Mouse (Mus musculus) MEL (cell line): ENCODE data around the gene Gm21060.

Experiments used
- BHLHE40 ChIP-seq: IDR thresholded peaks from 2 replicates; pipeline ENCODE4 v1.6.1; 2012; ENCODE audit warnings: low read depth, mild to moderate bottlenecking, inconsistent platforms, low read length, improper control_type of control experiment, borderline replicate concordance
- CTCF ChIP-seq, 3 experiments: IDR thresholded peaks in 2 of 3; conservative IDR thresholded peaks in 1 of 3; 2 replicates each; pipeline ENCODE4 v1.5.1; 2011 to 2012; ENCODE audit warnings: low read length in 3 of 3, low read depth in 2 of 3, mild to moderate bottlenecking in 2 of 3, improper control_type of control experiment in 1 of 3, inconsistent platforms in 1 of 3, mixed read lengths in 1 of 3, moderate library complexity in 1 of 3; ENCODE audit not compliant: control insufficient read depth in 1 of 3, insufficient read depth in 1 of 3, poor library complexity in 1 of 3, severe bottlenecking in 1 of 3
- EP300 ChIP-seq, 2 experiments: IDR thresholded peaks; 2 replicates each; pipeline ENCODE4 v1.6.1; 2011; ENCODE audit warnings: improper control_type of control experiment in 2 of 2, low read length in 2 of 2, low read depth in 1 of 2, mild to moderate bottlenecking in 1 of 2
- GABPA ChIP-seq: IDR thresholded peaks from 2 replicates; pipeline ENCODE4 v1.6.1; 2012; ENCODE audit warnings: low read depth, mild to moderate bottlenecking, inconsistent platforms, low read length, improper control_type of control experiment, moderate library complexity
- JUND ChIP-seq: IDR thresholded peaks from 2 replicates; pipeline ENCODE4 v1.6.1; 2011; ENCODE audit warnings: low read depth, mild to moderate bottlenecking, improper control_type of control experiment, low read length
- MAX ChIP-seq: IDR thresholded peaks from 2 replicates; pipeline ENCODE4 v1.6.1; 2011; ENCODE audit warnings: low read length, improper control_type of control experiment
- NELFE ChIP-seq: IDR thresholded peaks from 2 replicates; pipeline ENCODE4 v1.6.1; 2011; ENCODE audit warnings: low read depth, low read length, improper control_type of control experiment
- NRF1 ChIP-seq: IDR thresholded peaks from 2 replicates; pipeline ENCODE4 v1.6.1; 2014; ENCODE audit warnings: low read depth, mild to moderate bottlenecking, inconsistent platforms, low read length, improper control_type of control experiment, moderate library complexity; ENCODE audit not compliant: poor library complexity, insufficient read depth, severe bottlenecking
- POLR2A ChIP-seq, 2 experiments: IDR thresholded peaks; 2 replicates each; pipeline ENCODE4 v1.6.1; 2011 to 2012; ENCODE audit warnings: low read length in 2 of 2, mild to moderate bottlenecking in 2 of 2, control low read depth in 1 of 2, improper control_type of control experiment in 1 of 2, low read depth in 1 of 2, moderate library complexity in 1 of 2; ENCODE audit not compliant: control insufficient read depth in 1 of 2, insufficient read depth in 1 of 2, poor library complexity in 1 of 2
- RAD21 ChIP-seq: IDR thresholded peaks from 2 replicates; pipeline ENCODE4 v1.6.1; 2011; ENCODE audit warnings: mild to moderate bottlenecking, low read depth, low read length, improper control_type of control experiment
- USF1 ChIP-seq: IDR thresholded peaks from 2 replicates; pipeline ENCODE4 v1.6.1; 2014; ENCODE audit warnings: low read depth, mild to moderate bottlenecking, inconsistent platforms, low read length, improper control_type of control experiment, moderate library complexity
- USF2 ChIP-seq, 2 experiments: IDR thresholded peaks; 2 replicates each; pipeline ENCODE4 v1.6.1; 2011 to 2012; ENCODE audit warnings: improper control_type of control experiment in 2 of 2, low read length in 2 of 2, borderline replicate concordance in 1 of 2, inconsistent platforms in 1 of 2, low read depth in 1 of 2, mild to moderate bottlenecking in 1 of 2; ENCODE audit not compliant: insufficient read depth in 1 of 2
- ZC3H11A ChIP-seq: IDR thresholded peaks from 2 replicates; pipeline ENCODE4 v1.6.1; 2012; ENCODE audit warnings: low read depth, mild to moderate bottlenecking, inconsistent platforms, low read length, improper control_type of control experiment
- ZMIZ1 ChIP-seq: IDR thresholded peaks from 2 replicates; pipeline ENCODE4 v1.6.1; 2012; ENCODE audit warnings: low read depth, mild to moderate bottlenecking, inconsistent platforms, low read length, improper control_type of control experiment, moderate library complexity

DNA sequence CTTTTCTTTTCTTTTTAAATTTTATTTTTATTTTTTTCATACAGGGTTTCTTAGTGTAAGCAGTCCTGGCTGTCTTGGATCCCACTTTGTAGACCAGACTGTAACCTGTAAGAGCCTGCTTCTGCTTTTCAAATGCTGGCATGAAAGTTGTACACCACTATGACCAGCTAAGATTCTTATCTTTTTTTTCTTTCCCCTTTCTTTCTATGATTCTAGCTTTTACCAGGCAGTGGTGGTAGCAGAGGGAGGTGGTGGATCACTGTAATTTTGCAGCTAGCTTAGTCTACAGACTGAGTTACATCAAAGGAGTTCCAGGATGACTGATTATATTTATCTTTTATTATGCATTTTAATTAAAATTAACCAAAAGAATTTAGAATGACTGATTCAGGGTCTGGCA, 31.9 kb downstream of the Gm21060 start:
- TF ChIP-seq USF1 (no peak), CTCF (IDR thresholded peaks at IDR 0.05 in 2 of 3, conservative IDR thresholded peaks at IDR 0.05 in 1 of 3; ENCODE audit: control insufficient read depth in 1 of 3, insufficient read depth in 1 of 3, low read depth in 2 of 3, low read length in 3 of 3, poor library complexity in 1 of 3, severe bottlenecking in 1 of 3) (no peak), ZC3H11A (no peak), NELFE (no peak), POLR2A (IDR thresholded peaks at IDR 0.05; ENCODE audit: control insufficient read depth in 1 of 2, insufficient read depth in 1 of 2, low read depth in 1 of 2, low read length in 2 of 2, poor library complexity in 1 of 2) (no peak), GABPA (no peak), EP300 (IDR thresholded peaks at IDR 0.05; ENCODE audit: low read depth in 1 of 2, low read length in 2 of 2) (peak in 1 of 2 experiments; percentile 52; a peak in 1 of 4 replicates), USF2 (IDR thresholded peaks at IDR 0.05; ENCODE audit: borderline replicate concordance in 1 of 2, insufficient read depth in 1 of 2, low read depth in 1 of 2, low read length in 2 of 2) (no peak), BHLHE40 (no peak), NRF1 (no peak), MAX (no peak), JUND (no peak), RAD21 (no peak), ZMIZ1 (no peak)
